ENCODE assay signal across 8 mouse cellular contexts in genomic region chr17:28986833-28987232, GRCm38 (mm10). TPM values are rescaled to one million over a fixed set of nuclear protein-coding genes. Genes with fewer than 3 reads are reported as not detected.
DNase-seq lines count a peak whose midpoint lies in the region; ATAC-seq and TF ChIP-seq lines count a peak whose summit lies in the region.

No protein-coding gene starts in this region.

- no peak for DNase-seq in cerebellum, adult 2 months
- no peak for DNase-seq in cerebellum, adult 9-10 months
- peak; percentile 38 for DNase-seq in midbrain, embryonic 10.5 days (ENCODE audit: low spot score)
- peak; percentile 63 for DNase-seq in embryo, embryonic 10.5 days (ENCODE audit: low spot score)
- peak; percentile 60 for DNase-seq in mesoderm, embryonic 11.5 days (ENCODE audit: low read depth, low spot score)

- H3K36me3 ChIP-seq in midbrain, embryonic 10.5 days, result peaks cover 97% of the 10 kb centered on the region
- peaks cover 68% of the 10 kb centered on the region for H3K36me3 ChIP-seq in midbrain, embryonic 15.5 days (replicated peaks)

- no peaks in the 10 kb centered on the region for H3K27me3 ChIP-seq in cerebellum, adult 2 months (ENCODE audit: control insufficient read depth, insufficient read depth, low read length)
- no peaks in the 10 kb centered on the region for H3K27me3 ChIP-seq in midbrain, embryonic 10.5 days (ENCODE audit: low read depth, poor library complexity, severe bottlenecking)
- H3K27me3 ChIP-seq in midbrain, embryonic 15.5 days (replicated peaks), result no peaks in the 10 kb centered on the region

- no peak for ATAC-seq in midbrain, embryonic 15.5 days (replicated peaks)
- no peak for ATAC-seq in activated CD4-positive, CD25-positive, alpha-beta regulatory T cell, adult 4 months
- no peak for ATAC-seq in granulocyte monocyte progenitor cell, adult 5-6 weeks (replicated peaks; ENCODE audit: poor library complexity, severe bottlenecking)

- no peaks in the 10 kb centered on the region for H3K4me1 ChIP-seq in cerebellum, adult 2 months (ENCODE audit: control insufficient read depth, insufficient read depth, low read length)
- H3K4me1 ChIP-seq in midbrain, embryonic 10.5 days, result no peaks in the 10 kb centered on the region
- no peaks in the 10 kb centered on the region for H3K4me1 ChIP-seq in midbrain, embryonic 15.5 days

- H3K9me3 ChIP-seq in midbrain, embryonic 10.5 days (replicated peaks), result no peaks in the 10 kb centered on the region
- no peaks in the 10 kb centered on the region for H3K9me3 ChIP-seq in midbrain, embryonic 15.5 days

- no peak overlapping the region for H3K27ac ChIP-seq in cerebellum, adult 2 months (ENCODE audit: insufficient read depth, low read length)
- no peak overlapping the region for H3K27ac ChIP-seq in midbrain, embryonic 10.5 days (replicated peaks)
- H3K27ac ChIP-seq in midbrain, embryonic 15.5 days, result no peak overlapping the region

- no peak overlapping the region for H3K9ac ChIP-seq in midbrain, embryonic 15.5 days

- no peak overlapping the region for H3K4me2 ChIP-seq in midbrain, embryonic 15.5 days

- no peak overlapping the region for H3K4me3 ChIP-seq in cerebellum, adult 2 months (replicated peaks; ENCODE audit: insufficient read depth, low read depth, low read length)
- no peak overlapping the region for H3K4me3 ChIP-seq in midbrain, embryonic 10.5 days
- no peak overlapping the region for H3K4me3 ChIP-seq in midbrain, embryonic 15.5 days

- TF ChIP-seq CTCF in cerebellum, adult 2 months (IDR thresholded peaks at IDR 0.05; ENCODE audit: borderline replicate concordance, insufficient read depth, low read depth, low read length), result peak; percentile 43; the same call in 1 of the 2 replicates

- no peak for TF ChIP-seq POLR2A in cerebellum, adult 2 months (IDR thresholded peaks at IDR 0.05; ENCODE audit: borderline replicate concordance, insufficient read depth, low read length)

RNA-seq across cellular contexts. Expression of gene Stk38, which starts 21.0 kb away (rescaled TPM):
- 82.8 and 86.7 TPM in 2 replicates for polyA plus RNA-seq in cerebellum, adult 2 months (2012; rRNA removed)
- 115 and 130 TPM in 2 replicates for polyA plus RNA-seq in midbrain, embryonic 10.5 days (2016; fragmentation: Nextera tagmentation; extraction: Ambion mirVana)
- polyA plus RNA-seq in midbrain, embryonic 15.5 days (2015; fragmentation: Nextera tagmentation; extraction: Ambion mirVana), result 99.7 and 105 TPM in 2 replicates
- polyA plus RNA-seq in activated CD4-positive, CD25-positive, alpha-beta regulatory T cell, adult 4 months (2017; shearing (Covaris generic)), result 100 to 1,000 TPM; 196 to 222 TPM
- total RNA-seq in granulocyte monocyte progenitor cell, adult 5-6 weeks (2014; fragmentation: Nextera tagmentation), result 99.0 and 116 TPM in 2 replicates
- 51.6 and 58.2 TPM in 2 replicates for total RNA-seq in granulocyte monocyte progenitor cell, adult 5-6 weeks (2017)

RNA-seq across cellular contexts. Expression of gene Kctd20, which starts 35.1 kb away (rescaled TPM):
- 43.7 and 45.8 TPM in 2 replicates for polyA plus RNA-seq in cerebellum, adult 2 months (2012; rRNA removed)
- 107 and 114 TPM in 2 replicates for polyA plus RNA-seq in midbrain, embryonic 10.5 days (2016; fragmentation: Nextera tagmentation; extraction: Ambion mirVana)
- 91.1 and 93.9 TPM in 2 replicates for polyA plus RNA-seq in midbrain, embryonic 15.5 days (2015; fragmentation: Nextera tagmentation; extraction: Ambion mirVana)
- polyA plus RNA-seq in activated CD4-positive, CD25-positive, alpha-beta regulatory T cell, adult 4 months (2017; shearing (Covaris generic)), result 10 to 100 TPM; 32.0 to 47.5 TPM
- 99.8 and 132 TPM in 2 replicates for total RNA-seq in granulocyte monocyte progenitor cell, adult 5-6 weeks (2014; fragmentation: Nextera tagmentation)
- total RNA-seq in granulocyte monocyte progenitor cell, adult 5-6 weeks (2017), result 146 and 162 TPM in 2 replicates

RNA-seq across cellular contexts. Expression of gene Pxt1, which starts 43.2 kb away (rescaled TPM):
- polyA plus RNA-seq in cerebellum, adult 2 months (2012; rRNA removed), result not detected in 2 replicates
- polyA plus RNA-seq in midbrain, embryonic 10.5 days (2016; fragmentation: Nextera tagmentation; extraction: Ambion mirVana), result 0.22 TPM in 1 of 2 replicates, not detected in the other
- 0.17 TPM in 1 of 2 replicates, not detected in the other for polyA plus RNA-seq in midbrain, embryonic 15.5 days (2015; fragmentation: Nextera tagmentation; extraction: Ambion mirVana)
- under 1 TPM in 1 of 2 experiments, not detected in 1; 0.77 TPM for polyA plus RNA-seq in activated CD4-positive, CD25-positive, alpha-beta regulatory T cell, adult 4 months (2017; shearing (Covaris generic))
- not detected in 2 replicates for total RNA-seq in granulocyte monocyte progenitor cell, adult 5-6 weeks (2014; fragmentation: Nextera tagmentation)
- total RNA-seq in granulocyte monocyte progenitor cell, adult 5-6 weeks (2017), result not detected in 2 replicates

RNA-seq across cellular contexts. Expression of gene Srsf3, which starts 45.6 kb away (rescaled TPM):
- 129 and 136 TPM in 2 replicates for polyA plus RNA-seq in cerebellum, adult 2 months (2012; rRNA removed)
- 789 and 839 TPM in 2 replicates for polyA plus RNA-seq in midbrain, embryonic 10.5 days (2016; fragmentation: Nextera tagmentation; extraction: Ambion mirVana)
- 429 and 442 TPM in 2 replicates for polyA plus RNA-seq in midbrain, embryonic 15.5 days (2015; fragmentation: Nextera tagmentation; extraction: Ambion mirVana)
- polyA plus RNA-seq in activated CD4-positive, CD25-positive, alpha-beta regulatory T cell, adult 4 months (2017; shearing (Covaris generic)), result 100 to 1,000 TPM; 265 to 364 TPM
- total RNA-seq in granulocyte monocyte progenitor cell, adult 5-6 weeks (2014; fragmentation: Nextera tagmentation), result 474 and 486 TPM in 2 replicates
- 734 and 859 TPM in 2 replicates for total RNA-seq in granulocyte monocyte progenitor cell, adult 5-6 weeks (2017)

Comparison
In these comparisons a context has a peak if more than half of its experiments do, and no peak if none do; other contexts are left out.
1. DNase-seq: peak in midbrain, embryonic 10.5 days (single experiment), embryo, embryonic 10.5 days (single experiment) and mesoderm, embryonic 11.5 days (single experiment); none in cerebellum, adult 2 months (0 of 2) and cerebellum, adult 9-10 months (single experiment).